Mouse (Mus musculus) heart, postnatal 0 days (tissue): Measurements from ENCODE around the gene Park7. TPM values are rescaled to one million over a fixed set of nuclear protein-coding genes. Genes with fewer than 3 reads are reported as not detected.
A peak's percentile ranks its signal among the peaks of the same experiment; 100 is the strongest.

Experiments
- ATAC-seq: fragments of 200-750 bp; cut with Nextera tagmentation; 2 replicates; pipeline ENCODE4 v1.8.0; 2017; ENCODE audit warnings: low read depth, moderate number of reproducible peaks, moderate library complexity; ENCODE audit not compliant: insufficient read depth
- DNase-seq: peaks from one replicate; pipeline ENCODE4 v3.0.0-alpha.2; 2016; ENCODE audit warnings: low spot score
- H3K27ac ChIP-seq: fragments of 300-500 bp; sonication (generic); 2 replicates; pipeline ENCODE4 v1.5.1; 2014; ENCODE audit warnings: low read depth, mild to moderate bottlenecking
- H3K27me3 ChIP-seq: fragments of 300-500 bp; sonication (generic); 2 replicates; pipeline ENCODE4 v1.6.1; 2014; ENCODE audit warnings: low read length, mixed read lengths; ENCODE audit not compliant: control insufficient read depth, insufficient read depth
- H3K36me3 ChIP-seq: fragments of 300-500 bp; sonication (generic); replicated peaks from 2 replicates; pipeline ENCODE4 v1.6.1; 2014; ENCODE audit warnings: low read length, mixed read lengths; ENCODE audit not compliant: control insufficient read depth, insufficient read depth
- H3K4me1 ChIP-seq: fragments of 300-500 bp; sonication (generic); 2 replicates; pipeline ENCODE4 v1.6.1; 2014; ENCODE audit warnings: antibody characterized with exemption; ENCODE audit not compliant: control insufficient read depth, insufficient read depth
- H3K4me2 ChIP-seq: fragments of 300-500 bp; sonication (generic); 2 replicates; pipeline ENCODE4 v1.6.1; 2014; ENCODE audit warnings: low read depth, mild to moderate bottlenecking, low read length, moderate library complexity
- H3K4me3 ChIP-seq: fragments of 300-500 bp; sonication (generic); 2 replicates; pipeline ENCODE4 v1.5.1; 2014; ENCODE audit warnings: low read depth, low read length
- H3K9ac ChIP-seq: fragments of 300-500 bp; sonication (generic); replicated peaks from 2 replicates; pipeline ENCODE4 v1.6.1; 2014; ENCODE audit warnings: low read depth, low read length, mixed read lengths
- H3K9me3 ChIP-seq: fragments of 300-500 bp; sonication (generic); replicated peaks from 2 replicates; pipeline ENCODE4 v1.6.1; 2016; ENCODE audit warnings: low read length; ENCODE audit not compliant: control insufficient read depth
- CTCF ChIP-seq: IDR thresholded peaks from 2 replicates; pipeline ENCODE4 v1.5.1; 2016; ENCODE audit warnings: antibody characterized with exemption, control low read depth, low read depth
- EP300 ChIP-seq: IDR thresholded peaks from 2 replicates; pipeline ENCODE4 v1.6.1; 2016; ENCODE audit warnings: antibody characterized with exemption, low read depth
- WGBS: fragments of 180-500 bp; shearing (Covaris S2); extraction: QIAGEN DNeasy Blood & Tissue Kit; methylation state at CpG from one replicate; pipeline ENCODE4 v1.1.7; 2014; 5-methylcytosine and 5-hydroxymethylcytosine counted together
- polyA plus RNA-seq: library from polyadenylated mRNA; unstranded; fragments of >200 nt; fragmentation: Nextera tagmentation; extraction: Ambion mirVana; gene quantifications from 2 replicates; pipeline ENCODE4 v1.2.1, GENCODE M21; 2015
- total RNA-seq: library from RNA; depleted of rRNA; stranded (reverse); fragments of >200 nt; gene quantifications from 2 replicates; pipeline ENCODE4 v1.2.3, GENCODE M21; 2014; ENCODE audit warnings: low replicate concordance

The Park7 gene
- total and polyA plus RNA-seq, 2 experiments from 2014 or later: 120 to 322 TPM

GRCm38 (mm10) chr4:150903091-150903742, 11.0 kb downstream of the Park7 start:
- peaks cover 68% of the 10 kb centered on the region for H3K36me3 ChIP-seq
- DNase-seq: no peak
- H3K4me2 ChIP-seq: no peak overlapping the region
- no peaks in the 10 kb centered on the region for H3K4me1 ChIP-seq
- H3K9ac ChIP-seq: no peak overlapping the region
- H3K27ac ChIP-seq: no peak overlapping the region
- TF ChIP-seq CTCF (no peak), EP300 (no peak)
- H3K9me3 ChIP-seq: no peaks in the 10 kb centered on the region
- H3K4me3 ChIP-seq: no peak overlapping the region
- 92% methylated on average over 14 of the region's 14 CpGs for WGBS
- ATAC-seq: no peak
- no peaks in the 10 kb centered on the region for H3K27me3 ChIP-seq

GRCm38 (mm10) chr4:150902062-150902461, 12.2 kb downstream of the Park7 start:
- no peak for TF ChIP-seq EP300
- TF ChIP-seq CTCF: no peak
- H3K9me3 ChIP-seq: no peaks in the 10 kb centered on the region
- H3K4me1 ChIP-seq: no peaks in the 10 kb centered on the region
- no peaks in the 10 kb centered on the region for H3K27me3 ChIP-seq
- 61% methylated on average over 12 of the region's 12 CpGs for WGBS
- H3K4me2 ChIP-seq: no peak overlapping the region
- peak overlapping the region; percentile 43; the same call in 1 of the 2 replicates for H3K27ac ChIP-seq
- DNase-seq (no peak), ATAC-seq (peak; percentile 78)
- no peak overlapping the region for H3K9ac ChIP-seq
- no peak overlapping the region for H3K4me3 ChIP-seq
- H3K36me3 ChIP-seq: peaks cover 76% of the 10 kb centered on the region

GRCm38 (mm10) chr4:150901651-150902050, 12.6 kb downstream of the Park7 start:
- DNase-seq: peak; percentile 63
- Histone ChIP-seq H3K27ac (peak overlapping the region; percentile 43; the same call in 1 of the 2 replicates), H3K36me3 (peaks cover 76% of the 10 kb centered on the region), H3K4me2 (no peak overlapping the region), H3K9ac (no peak overlapping the region), H3K4me1 (no peaks in the 10 kb centered on the region), H3K27me3 (no peaks in the 10 kb centered on the region), H3K4me3 (no peak overlapping the region), H3K9me3 (no peaks in the 10 kb centered on the region)
- ATAC-seq: peak; percentile 55
- 45% methylated on average over 9 of the region's 9 CpGs for WGBS
- TF ChIP-seq EP300 (no peak), CTCF (peak; percentile 84)

- Histone ChIP-seq H3K9ac (no peak overlapping the region), H3K4me3 (no peak overlapping the region), H3K4me1 (no peaks in the 10 kb centered on the region), H3K27me3 (no peaks in the 10 kb centered on the region), H3K9me3 (no peaks in the 10 kb centered on the region), H3K36me3 (peaks cover 79% of the 10 kb centered on the region), H3K4me2 (no peak overlapping the region), H3K27ac (no peak overlapping the region)
- 91% methylated on average over 13 of the region's 13 CpGs for WGBS
- no peak for TF ChIP-seq EP300
- no peak for TF ChIP-seq CTCF
- no peak for ATAC-seq
- no peak for DNase-seq
These were observed 13.8 kb downstream of the Park7 start for GRCm38 (mm10) chr4:150900486-150900885.

- Histone ChIP-seq H3K27me3 (no peaks in the 10 kb centered on the region), H3K27ac (no peak overlapping the region), H3K4me3 (no peak overlapping the region), H3K9me3 (no peaks in the 10 kb centered on the region), H3K9ac (no peak overlapping the region), H3K4me1 (no peaks in the 10 kb centered on the region), H3K36me3 (peaks cover 67% of the 10 kb centered on the region), H3K4me2 (no peak overlapping the region)
- TF ChIP-seq CTCF (peak; percentile 93), EP300 (no peak)
- DNase-seq (peak; percentile 76), ATAC-seq (0 out of 2 replicates have a peak, but pooled peaks have one; percentile 45)
- 63% methylated on average over 13 of the region's 13 CpGs for WGBS
These were observed 15.4 kb downstream of the Park7 start for GRCm38 (mm10) chr4:150898716-150899365.
